Mouse (Mus musculus) neural tube, embryonic 15.5 days (tissue): Measurements from ENCODE around the gene Zfp385c. TPM values are rescaled to one million over a fixed set of nuclear protein-coding genes. Genes with fewer than 3 reads are reported as not detected.

Experiments
- ATAC-seq: fragments of 200-750 bp; cut with Nextera tagmentation; 2 replicates; pipeline ENCODE4 v1.8.0; 2017; ENCODE audit warnings: mild to moderate bottlenecking, moderate TSS enrichment, moderate library complexity; ENCODE audit not compliant: low FRiP score
- H3K27ac ChIP-seq: fragments of 300-500 bp; sonication (generic); replicated peaks from 2 replicates; pipeline ENCODE4 v1.5.1; 2015; ENCODE audit warnings: mild to moderate bottlenecking, inconsistent platforms
- H3K27me3 ChIP-seq: fragments of 300-500 bp; sonication (generic); replicated peaks from 2 replicates; pipeline ENCODE4 v1.6.1; 2015; ENCODE audit warnings: inconsistent platforms
- H3K36me3 ChIP-seq: fragments of 300-500 bp; sonication (generic); 2 replicates; pipeline ENCODE4 v1.6.1; 2015; ENCODE audit warnings: inconsistent platforms
- H3K4me1 ChIP-seq: fragments of 300-500 bp; sonication (generic); 2 replicates; pipeline ENCODE4 v1.6.1; 2015; ENCODE audit warnings: inconsistent platforms
- H3K4me2 ChIP-seq: fragments of 300-500 bp; sonication (generic); 2 replicates; pipeline ENCODE4 v1.6.1; 2015; ENCODE audit warnings: inconsistent platforms, mild to moderate bottlenecking, moderate library complexity
- H3K4me3 ChIP-seq: fragments of 300-500 bp; sonication (generic); replicated peaks from 2 replicates; pipeline ENCODE4 v1.5.1; 2015; ENCODE audit warnings: mild to moderate bottlenecking, inconsistent platforms
- H3K9ac ChIP-seq: fragments of 300-500 bp; sonication (generic); replicated peaks from 2 replicates; pipeline ENCODE4 v1.6.1; 2015; ENCODE audit warnings: mild to moderate bottlenecking, inconsistent platforms
- H3K9me3 ChIP-seq: fragments of 300-500 bp; sonication (generic); replicated peaks from 2 replicates; pipeline ENCODE4 v1.6.1; 2016; ENCODE audit warnings: inconsistent platforms
- WGBS: fragments of 180-500 bp; shearing (Covaris S2); methylation state at CpG from one replicate; pipeline ENCODE4 v1.1.7; 2015; ENCODE audit warnings: mixed read lengths; 5-methylcytosine and 5-hydroxymethylcytosine counted together
- polyA plus RNA-seq: library from polyadenylated mRNA; unstranded; fragments of >200 nt; fragmentation: Nextera tagmentation; extraction: Ambion mirVana; gene quantifications from 2 replicates; pipeline ENCODE4 v1.2.1, GENCODE M21; 2015

Gene Zfp385c
- polyA plus RNA-seq, 1 experiment from 2014 or later = 0.77 TPM

- Histone ChIP-seq H3K9me3 (no peaks in the 10 kb centered on the region), H3K4me1 (peaks cover 14% of the 10 kb centered on the region), H3K9ac (no peak overlapping the region), H3K27me3 (peaks cover 26% of the 10 kb centered on the region), H3K4me2 (no peak overlapping the region), H3K36me3 (no peaks in the 10 kb centered on the region), H3K4me3 (no peak overlapping the region), H3K27ac (no peak overlapping the region)
- 7% methylated on average over 1 of the region's 1 CpGs for WGBS
- ATAC-seq = no peak
Measured at GRCm38 (mm10) chr11:100646265-100646664, 46.0 kb downstream of the Zfp385c start.

- Histone ChIP-seq H3K36me3 (no peaks in the 10 kb centered on the region), H3K9me3 (no peaks in the 10 kb centered on the region), H3K4me2 (no peak overlapping the region), H3K27ac (peak overlapping the region; percentile 46; the same call in 1 of the 2 replicates), H3K9ac (no peak overlapping the region), H3K4me3 (no peak overlapping the region), H3K27me3 (peaks cover 19% of the 10 kb centered on the region; the same call in 1 of the 2 replicates), H3K4me1 (peaks cover 26% of the 10 kb centered on the region)
- ATAC-seq = no peak
- WGBS = 61% methylated on average over 15 of the region's 15 CpGs
Measured at GRCm38 (mm10) chr11:100643612-100644575, 48.4 kb downstream of the Zfp385c start.

- H3K9ac ChIP-seq = peak overlapping the region; percentile 54
- peak overlapping the region; percentile 14 for H3K27ac ChIP-seq
- peaks cover 22% of the 10 kb centered on the region; the same call in 1 of the 2 replicates for H3K27me3 ChIP-seq
- no peaks in the 10 kb centered on the region for H3K36me3 ChIP-seq
- peak; percentile 71 for ATAC-seq
- WGBS = 8% methylated on average over 52 of the region's 52 CpGs
- H3K9me3 ChIP-seq = no peaks in the 10 kb centered on the region
- peaks cover 26% of the 10 kb centered on the region for H3K4me1 ChIP-seq
- H3K4me2 ChIP-seq = peak overlapping the region; percentile 89
- H3K4me3 ChIP-seq = peak overlapping the region; percentile 49
Measured at GRCm38 (mm10) chr11:100640159-100640906, 51.9 kb downstream of the Zfp385c start.

DNA sequence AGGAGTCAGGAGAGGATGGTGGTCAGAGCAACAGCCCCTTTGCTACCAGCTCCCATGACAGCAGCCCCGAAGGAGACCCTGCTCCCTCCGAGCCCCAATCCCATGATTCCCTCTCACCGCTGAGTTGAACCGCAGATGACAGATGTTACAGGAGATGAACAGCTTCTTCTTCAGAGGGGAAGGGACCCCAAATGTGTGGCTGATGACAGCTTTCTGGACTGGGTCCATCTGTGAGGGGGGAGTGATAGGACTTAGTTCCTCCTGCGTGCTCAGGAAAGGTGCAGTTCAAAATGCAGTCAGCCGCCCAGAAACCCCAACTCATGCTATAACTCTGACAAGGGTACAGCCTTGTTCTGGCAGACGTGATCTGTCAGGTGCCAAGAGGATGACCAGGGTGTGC is 57.7 kb downstream of the Zfp385c start:
- no peak overlapping the region for H3K27ac ChIP-seq
- peaks cover 22% of the 10 kb centered on the region; the same call in 1 of the 2 replicates for H3K27me3 ChIP-seq
- 76% methylated on average over 7 of the region's 7 CpGs for WGBS
- no peak overlapping the region for H3K4me2 ChIP-seq
- no peak for ATAC-seq
- H3K9ac ChIP-seq = no peak overlapping the region
- no peaks in the 10 kb centered on the region for H3K9me3 ChIP-seq
- no peaks in the 10 kb centered on the region for H3K4me1 ChIP-seq
- no peak overlapping the region for H3K4me3 ChIP-seq
- no peaks in the 10 kb centered on the region for H3K36me3 ChIP-seq

- Histone ChIP-seq H3K9ac (0 out of 2 replicates have a peak overlapping the region, but pooled peaks have one; percentile 10), H3K27ac (no peak overlapping the region; the same call in 1 of the 2 replicates), H3K36me3 (peaks cover 22% of the 10 kb centered on the region), H3K27me3 (no peaks in the 10 kb centered on the region), H3K4me1 (peaks cover 23% of the 10 kb centered on the region), H3K9me3 (no peaks in the 10 kb centered on the region), H3K4me2 (no peak overlapping the region), H3K4me3 (no peak overlapping the region)
- ATAC-seq = no peak
- WGBS = 22% methylated on average over 13 of the region's 13 CpGs
Measured at GRCm38 (mm10) chr11:100628862-100629352, 63.3 kb downstream of the Zfp385c start.

DNA sequence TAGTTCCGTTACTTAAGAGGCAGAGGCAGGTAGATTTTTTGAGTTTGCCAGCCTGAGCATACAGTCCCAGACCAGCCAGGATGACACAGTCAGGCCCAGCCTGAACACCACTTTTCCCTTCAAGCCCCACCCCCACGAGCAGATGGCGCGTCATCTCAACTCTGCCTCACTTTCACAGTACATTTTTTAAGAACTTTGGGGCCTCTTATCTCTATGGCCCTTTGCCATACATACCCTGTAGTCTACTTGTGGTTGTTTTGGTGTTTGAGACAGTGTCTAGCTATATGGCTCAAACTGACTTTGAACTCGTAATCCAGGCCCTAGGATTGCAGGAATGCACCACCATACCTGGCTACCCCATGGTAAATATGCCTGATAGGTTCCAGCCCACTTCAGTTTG is 64.2 kb downstream of the Zfp385c start:
- no peak for ATAC-seq
- 89% methylated on average over 5 of the region's 5 CpGs for WGBS
- H3K9me3 ChIP-seq = no peaks in the 10 kb centered on the region

DNA sequence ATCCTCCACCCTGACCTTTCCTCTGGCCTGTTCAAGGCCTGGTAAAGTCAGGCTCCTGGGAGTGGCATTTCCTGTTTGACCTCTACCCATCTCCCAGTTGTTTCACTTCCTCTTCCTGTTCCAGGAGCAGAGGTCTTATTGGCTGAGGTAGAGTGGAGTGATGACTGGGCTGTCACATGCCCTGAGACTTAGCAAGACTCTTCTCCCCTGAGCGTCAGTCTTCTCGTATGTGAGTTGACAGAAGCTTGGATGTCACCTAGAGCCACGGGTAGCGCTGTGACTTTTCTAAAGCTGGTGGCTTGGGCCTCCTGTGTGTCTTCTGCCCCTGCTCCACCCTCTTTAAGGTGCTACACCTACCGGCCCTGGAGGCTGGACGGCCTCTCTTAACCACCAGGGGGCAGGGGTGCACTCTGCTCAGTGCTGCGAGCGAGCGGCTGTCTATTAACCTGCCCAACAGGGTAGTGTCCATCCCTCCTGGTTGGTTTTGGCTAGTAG is 65.5 kb downstream of the Zfp385c start:
- peaks cover 22% of the 10 kb centered on the region for H3K36me3 ChIP-seq
- ATAC-seq = 0 out of 2 replicates have a peak, but pooled peaks have one; percentile 32
- WGBS = 26% methylated on average over 9 of the region's 9 CpGs

More for the DNA sequence above, 64.2 kb downstream of the Zfp385c start:
- peaks cover 22% of the 10 kb centered on the region for H3K36me3 ChIP-seq
- H3K4me2 ChIP-seq = no peak overlapping the region
- no peaks in the 10 kb centered on the region for H3K27me3 ChIP-seq
- no peak overlapping the region for H3K9ac ChIP-seq
- H3K4me1 ChIP-seq = peaks cover 31% of the 10 kb centered on the region
- H3K27ac ChIP-seq = no peak overlapping the region; the same call in 1 of the 2 replicates
- no peak overlapping the region for H3K4me3 ChIP-seq

DNA sequence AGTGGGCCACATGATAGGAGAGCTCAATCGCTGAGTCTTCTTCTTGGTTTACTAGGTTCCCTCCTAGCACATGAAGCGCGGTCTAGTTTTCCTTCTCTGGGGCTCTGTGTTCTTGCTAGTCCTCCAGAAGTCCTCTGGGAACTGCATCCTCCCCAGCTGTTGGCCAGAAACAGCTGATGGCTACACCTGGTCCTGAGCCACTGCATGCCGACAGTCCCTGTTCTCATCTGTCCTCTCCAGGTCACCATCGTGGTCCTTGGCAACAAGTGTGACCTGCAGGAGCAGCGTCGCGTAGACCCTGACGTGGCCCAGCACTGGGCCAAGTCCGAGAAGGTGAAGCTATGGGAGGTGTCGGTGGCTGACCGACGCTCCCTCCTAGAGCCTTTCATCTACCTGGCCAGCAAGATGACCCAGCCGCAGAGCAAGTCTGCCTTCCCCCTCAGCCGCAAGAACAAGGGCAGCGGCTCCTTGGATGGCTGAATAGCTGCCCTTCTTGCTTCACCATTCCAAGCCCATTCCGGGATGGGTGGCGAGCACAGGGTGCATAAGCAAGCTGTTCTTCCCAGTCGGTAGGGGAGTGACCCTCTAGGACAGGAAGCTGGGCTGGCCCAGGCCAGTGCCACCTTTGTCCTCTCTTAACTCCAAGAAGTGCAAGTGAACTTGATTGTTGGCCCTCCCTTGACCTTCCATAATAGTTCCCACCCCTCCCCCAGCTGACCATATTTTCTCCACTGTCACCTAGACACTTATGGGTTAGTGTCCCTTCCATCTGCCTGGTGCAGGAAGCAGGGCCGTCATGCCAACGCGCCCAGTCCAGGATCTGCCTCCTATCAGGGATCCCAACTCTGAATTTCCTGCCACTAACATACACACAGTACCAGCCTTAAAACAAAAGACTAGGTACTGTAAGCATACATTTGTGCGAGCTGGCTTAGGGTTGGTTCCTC is 66.2 kb downstream of the Zfp385c start:
- Histone ChIP-seq H3K9me3 (no peaks in the 10 kb centered on the region), H3K27ac (no peak overlapping the region), H3K36me3 (peaks cover 22% of the 10 kb centered on the region), H3K27me3 (no peaks in the 10 kb centered on the region), H3K4me1 (peaks cover 38% of the 10 kb centered on the region), H3K9ac (no peak overlapping the region), H3K4me2 (no peak overlapping the region), H3K4me3 (no peak overlapping the region)
- 94% methylated on average over 23 of the region's 23 CpGs for WGBS
- no peak for ATAC-seq

More for the DNA sequence above, 65.5 kb downstream of the Zfp385c start:
- Histone ChIP-seq H3K4me3 (no peak overlapping the region), H3K9me3 (no peaks in the 10 kb centered on the region), H3K27ac (no peak overlapping the region), H3K27me3 (no peaks in the 10 kb centered on the region), H3K9ac (no peak overlapping the region), H3K4me2 (no peak overlapping the region), H3K4me1 (peaks cover 36% of the 10 kb centered on the region)

DNA sequence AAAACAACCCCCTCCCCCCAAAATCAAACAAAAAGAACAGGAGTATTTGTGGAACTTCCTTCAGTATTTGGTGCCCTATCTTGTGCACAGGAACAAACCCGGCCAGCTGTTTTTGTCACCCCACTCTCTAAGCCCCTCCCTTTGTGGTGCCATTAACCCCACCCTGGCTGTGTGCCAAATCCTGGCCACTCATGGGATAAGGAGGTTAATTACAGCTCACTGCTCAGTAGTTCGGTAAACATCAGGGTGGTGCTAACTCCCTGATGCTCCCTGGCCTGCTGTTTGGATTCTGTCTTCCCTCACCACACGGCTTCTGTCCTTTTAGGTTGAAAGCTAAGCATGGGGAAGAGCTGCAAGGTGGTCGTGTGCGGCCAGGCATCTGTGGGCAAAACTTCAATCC is 68.4 kb downstream of the Zfp385c start:
- peak overlapping the region; percentile 73 for H3K4me2 ChIP-seq
- H3K9ac ChIP-seq = 0 out of 2 replicates have a peak overlapping the region, but pooled peaks have one; percentile 1

DNA sequence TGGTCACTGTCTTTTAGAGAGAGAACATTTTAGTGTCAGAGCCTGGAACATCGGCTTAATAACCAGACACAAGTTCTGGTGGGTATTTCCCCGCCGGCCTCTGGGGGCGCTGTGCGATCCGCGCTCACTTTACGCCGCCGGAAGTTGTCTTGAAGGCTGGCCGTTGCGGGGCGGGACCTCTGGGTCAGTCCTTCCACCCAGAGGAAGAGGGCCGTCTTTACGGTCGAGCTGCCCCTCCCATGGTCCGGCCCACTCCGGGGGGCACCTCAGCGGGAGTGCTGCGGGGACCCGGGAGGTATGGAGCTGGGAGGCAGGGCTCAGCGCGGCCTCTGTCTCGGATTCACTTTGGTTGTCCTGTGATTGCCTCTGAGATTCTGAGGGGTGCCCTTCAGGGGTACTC is 69.5 kb downstream of the Zfp385c start:
- peak overlapping the region; percentile 67 for H3K9ac ChIP-seq
- peaks cover 45% of the 10 kb centered on the region for H3K4me1 ChIP-seq
- H3K9me3 ChIP-seq = no peaks in the 10 kb centered on the region
- peak overlapping the region; percentile 88 for H3K27ac ChIP-seq
- under 1% methylated on average over 24 of the region's 24 CpGs for WGBS
- peak; percentile 58; the same call in 1 of the 2 replicates for ATAC-seq
- peak overlapping the region; percentile 73 for H3K4me2 ChIP-seq
- H3K27me3 ChIP-seq = no peaks in the 10 kb centered on the region
- peaks cover 22% of the 10 kb centered on the region for H3K36me3 ChIP-seq
- H3K4me3 ChIP-seq = peak overlapping the region; percentile 69

More for the DNA sequence above, 68.4 kb downstream of the Zfp385c start:
- WGBS = 50% methylated on average over 5 of the region's 5 CpGs
- Histone ChIP-seq H3K4me3 (peak overlapping the region; percentile 69), H3K4me1 (peaks cover 43% of the 10 kb centered on the region), H3K27me3 (no peaks in the 10 kb centered on the region), H3K9me3 (no peaks in the 10 kb centered on the region), H3K36me3 (peaks cover 22% of the 10 kb centered on the region), H3K27ac (0 out of 2 replicates have a peak overlapping the region, but pooled peaks have one; percentile 13)
- no peak for ATAC-seq
